Comparison of ENCODE assay signal across 10 mouse cellular contexts in genomic region chr6:85856194-85856678, GRCm38 (mm10). TPM values are rescaled to one million over a fixed set of nuclear protein-coding genes. Genes with fewer than 3 reads are reported as not detected.
DNase-seq lines count a peak whose midpoint lies in the region; ATAC-seq and TF ChIP-seq lines count a peak whose summit lies in the region.
"Had no signal": no experiment of that assay in that cellular context is flagged by ENCODE, and none has a peak within 500 bp of the region (broad histone marks: within the 10 kb centered on the region; RNA-seq: fewer than 3 reads in every experiment).

No protein-coding gene starts in this region.

- H3K4me3 ChIP-seq in hindbrain, embryonic 14.5 days (replicated peaks; ENCODE audit: low read length), result no peak overlapping the region
- H3K4me3 ChIP-seq in hindbrain, embryonic 12.5 days, result no peak overlapping the region
- H3K4me3 ChIP-seq in midbrain, embryonic 16.5 days (ENCODE audit: low read depth, low read length), result no peak overlapping the region
- H3K4me3 ChIP-seq: erythroblast, embryonic 14.5 days had no signal

- no peaks in the 10 kb centered on the region for H3K27me3 ChIP-seq in hindbrain, embryonic 14.5 days (ENCODE audit: control insufficient read depth, insufficient read depth, low read length)
- no peaks in the 10 kb centered on the region for H3K27me3 ChIP-seq in hindbrain, embryonic 12.5 days
- no peaks in the 10 kb centered on the region for H3K27me3 ChIP-seq in midbrain, embryonic 16.5 days (ENCODE audit: control insufficient read depth, insufficient read depth, low read depth, low read length)

- TF ChIP-seq CTCF in brain, embryonic 14.5 days (IDR thresholded peaks at IDR 0.05; ENCODE audit: borderline replicate concordance, extremely low read depth, insufficient read depth, insufficient read length), result no peak

- H3K9me3 ChIP-seq in hindbrain, embryonic 14.5 days (ENCODE audit: control insufficient read depth, low read length), result no peaks in the 10 kb centered on the region
- H3K9me3 ChIP-seq in hindbrain, embryonic 12.5 days (replicated peaks), result no peaks in the 10 kb centered on the region
- H3K9me3 ChIP-seq in midbrain, embryonic 16.5 days (replicated peaks; ENCODE audit: control insufficient read depth, low read length, poor library complexity, severe bottlenecking), result no peaks in the 10 kb centered on the region
- H3K9me3 ChIP-seq: G1E had no signal

- H3K27ac ChIP-seq in hindbrain, embryonic 14.5 days, result no peak overlapping the region
- H3K27ac ChIP-seq in hindbrain, embryonic 12.5 days, result no peak overlapping the region
- no peak overlapping the region for H3K27ac ChIP-seq in midbrain, embryonic 16.5 days (ENCODE audit: low read length)

- H3K9ac ChIP-seq in hindbrain, embryonic 14.5 days, result no peak overlapping the region
- H3K9ac ChIP-seq in hindbrain, embryonic 12.5 days, result no peak overlapping the region
- no peak overlapping the region for H3K9ac ChIP-seq in midbrain, embryonic 16.5 days (ENCODE audit: low read depth, low read length)

- no peak overlapping the region for H3K4me2 ChIP-seq in hindbrain, embryonic 14.5 days (replicated peaks)
- H3K4me2 ChIP-seq in hindbrain, embryonic 12.5 days (replicated peaks), result no peak overlapping the region
- no peak overlapping the region for H3K4me2 ChIP-seq in midbrain, embryonic 16.5 days (ENCODE audit: low read length)

- 62% methylated on average over 1 of the region's 1 CpGs for WGBS in hindbrain, embryonic 14.5 days
- 68% methylated on average over 1 of the region's 1 CpGs for WGBS in hindbrain, embryonic 12.5 days
- 67% methylated on average over 1 of the region's 1 CpGs for whole genome bisulfite sequencing in midbrain, embryonic 16.5 days

- H3K4me1 ChIP-seq in hindbrain, embryonic 14.5 days (replicated peaks; ENCODE audit: control insufficient read depth, insufficient read depth, low read length), result no peaks in the 10 kb centered on the region
- no peaks in the 10 kb centered on the region for H3K4me1 ChIP-seq in hindbrain, embryonic 12.5 days
- H3K4me1 ChIP-seq in midbrain, embryonic 16.5 days (ENCODE audit: control insufficient read depth, insufficient read depth, low read length), result no peaks in the 10 kb centered on the region

- no peak for TF ChIP-seq POLR2A in brain, embryonic 14.5 days (IDR thresholded peaks at IDR 0.05; ENCODE audit: borderline replicate concordance, extremely low read depth, insufficient read depth, insufficient read length, poor library complexity, severe bottlenecking)

- DNase-seq in hindbrain, embryonic 14.5 days (ENCODE audit: low spot score), result peak; percentile 37
- peak; percentile 40 for DNase-seq in brain, embryonic 14.5 days (ENCODE audit: low read depth)
- peak; percentile 52 for DNase-seq in heart, adult 8-10 months (ENCODE audit: low spot score)
- DNase-seq in layer of hippocampus, adult 9-11 months, result peak; percentile 91
- DNase-seq in spleen, adult 12 weeks (ENCODE audit: low spot score), result no peak
- DNase-seq in thymus, postnatal 10 days (ENCODE audit: low spot score in 2 of 2), result no peak

- ATAC-seq in hindbrain, embryonic 14.5 days (ENCODE audit: low FRiP score), result peak; percentile 83; the same call in 1 of the 2 replicates
- no peak for ATAC-seq in hindbrain, embryonic 12.5 days (ENCODE audit: low FRiP score)
- ATAC-seq in midbrain, embryonic 16.5 days, result peak; percentile 91

- H3K36me3 ChIP-seq in hindbrain, embryonic 14.5 days (replicated peaks; ENCODE audit: control insufficient read depth, insufficient read depth), result no peaks in the 10 kb centered on the region
- H3K36me3 ChIP-seq in hindbrain, embryonic 12.5 days, result no peaks in the 10 kb centered on the region
- H3K36me3 ChIP-seq in midbrain, embryonic 16.5 days (ENCODE audit: control insufficient read depth, insufficient read depth, low read length), result no peaks in the 10 kb centered on the region
- H3K36me3 ChIP-seq: G1E had no signal

RNA-seq across cellular contexts. Expression of gene Nat8f2, which starts 12.7 kb away (rescaled TPM):
- polyA plus RNA-seq in hindbrain, embryonic 14.5 days (2014; fragmentation: Nextera tagmentation; extraction: Ambion mirVana), result not detected in 2 replicates
- not detected in 2 replicates for polyA plus RNA-seq in hindbrain, embryonic 12.5 days (2016; fragmentation: Nextera tagmentation; extraction: Ambion mirVana)
- 0.03 and 0.10 TPM in 2 replicates for polyA plus RNA-seq in brain, embryonic 14.5 days (2012; rRNA removed)
- under 1 TPM in 2 of 4 experiments, not detected in 2; 0.06 to 0.09 TPM for total RNA-seq in heart, adult 8-10 months (2022)
- 0.05 TPM in 1 of 2 replicates, not detected in the other for polyA plus RNA-seq in midbrain, embryonic 16.5 days (2015; fragmentation: Nextera tagmentation; extraction: Ambion mirVana)
- polyA plus RNA-seq: erythroblast, embryonic 14.5 days; G1E had no signal

RNA-seq across cellular contexts. Expression of gene Nat8, which starts 24.4 kb away (rescaled TPM):
- polyA plus RNA-seq in hindbrain, embryonic 14.5 days (2014; fragmentation: Nextera tagmentation; extraction: Ambion mirVana), result 0.47 TPM in 1 of 2 replicates, not detected in the other
- not detected in 2 replicates for polyA plus RNA-seq in hindbrain, embryonic 12.5 days (2016; fragmentation: Nextera tagmentation; extraction: Ambion mirVana)
- polyA plus RNA-seq in brain, embryonic 14.5 days (2012; rRNA removed), result not detected in 2 replicates
- not detected for total RNA-seq in heart, adult 8-10 months (2022)
- 0.33 TPM in 1 of 2 replicates, not detected in the other for polyA plus RNA-seq in midbrain, embryonic 16.5 days (2015; fragmentation: Nextera tagmentation; extraction: Ambion mirVana)
- total RNA-seq: G1E had no signal
- polyA plus RNA-seq: erythroblast, embryonic 14.5 days; G1E had no signal

RNA-seq across cellular contexts. Expression of gene Nat8f5, which starts 35.5 kb away (rescaled TPM):
- not detected in 2 replicates for polyA plus RNA-seq in hindbrain, embryonic 14.5 days (2014; fragmentation: Nextera tagmentation; extraction: Ambion mirVana)
- polyA plus RNA-seq in hindbrain, embryonic 12.5 days (2016; fragmentation: Nextera tagmentation; extraction: Ambion mirVana), result not detected in 2 replicates
- polyA plus RNA-seq in brain, embryonic 14.5 days (2012; rRNA removed), result not detected in 2 replicates
- not detected for total RNA-seq in heart, adult 8-10 months (2022)
- polyA plus RNA-seq in midbrain, embryonic 16.5 days (2015; fragmentation: Nextera tagmentation; extraction: Ambion mirVana), result 0.25 TPM in 1 of 2 replicates, not detected in the other
- total RNA-seq: G1E had no signal
- polyA plus RNA-seq: erythroblast, embryonic 14.5 days; G1E had no signal

RNA-seq across cellular contexts. Expression of gene Nat8f6, which starts 35.5 kb away (rescaled TPM):
- polyA plus RNA-seq in hindbrain, embryonic 14.5 days (2014; fragmentation: Nextera tagmentation; extraction: Ambion mirVana), result not detected in 2 replicates
- not detected in 2 replicates for polyA plus RNA-seq in hindbrain, embryonic 12.5 days (2016; fragmentation: Nextera tagmentation; extraction: Ambion mirVana)
- 0.08 TPM in 1 of 2 replicates, not detected in the other for polyA plus RNA-seq in brain, embryonic 14.5 days (2012; rRNA removed)
- total RNA-seq in heart, adult 8-10 months (2022), result under 1 TPM in 1 of 4 experiments, not detected in 3; 0.63 TPM
- not detected in 2 replicates for polyA plus RNA-seq in midbrain, embryonic 16.5 days (2015; fragmentation: Nextera tagmentation; extraction: Ambion mirVana)
- total RNA-seq: G1E had no signal
- polyA plus RNA-seq: erythroblast, embryonic 14.5 days; G1E had no signal

RNA-seq across cellular contexts. Expression of gene Nat8f4, which starts 48.4 kb away (rescaled TPM):
- 6.2 and 6.6 TPM in 2 replicates for polyA plus RNA-seq in hindbrain, embryonic 14.5 days (2014; fragmentation: Nextera tagmentation; extraction: Ambion mirVana)
- 5.3 and 6.0 TPM in 2 replicates for polyA plus RNA-seq in hindbrain, embryonic 12.5 days (2016; fragmentation: Nextera tagmentation; extraction: Ambion mirVana)
- polyA plus RNA-seq in brain, embryonic 14.5 days (2012; rRNA removed), result 4.5 and 5.5 TPM in 2 replicates
- total RNA-seq in heart, adult 8-10 months (2022), result 1 to 10 TPM in 2 of 4 experiments, under 1 TPM in 2; 0.80 to 1.6 (median 1.1) TPM
- 7.0 TPM in 2 replicates for polyA plus RNA-seq in midbrain, embryonic 16.5 days (2015; fragmentation: Nextera tagmentation; extraction: Ambion mirVana)
- polyA plus RNA-seq: erythroblast, embryonic 14.5 days had no signal

Comparison
In these comparisons a context has a peak if more than half of its experiments do, and no peak if none do; other contexts are left out.
1. DNase-seq: peak in hindbrain, embryonic 14.5 days (single experiment), brain, embryonic 14.5 days (single experiment), heart, adult 8-10 months (single experiment) and layer of hippocampus, adult 9-11 months (single experiment); none in spleen, adult 12 weeks (single experiment) and thymus, postnatal 10 days (0 of 2).